Mouse (Mus musculus) heart, postnatal 0 days (tissue): ENCODE measurements at regions not wholly inside any gene's neighbourhood (a gene's known extent, or its start where the extent isn't known, plus 50 kb on each side); places are given as distances from the start of the nearest gene placed in this dataset.

Source experiments
- ATAC-seq: fragments of 200-750 bp; cut with Nextera tagmentation; 2 replicates; pipeline ENCODE4 v1.8.0; 2017; ENCODE audit warnings: low read depth, moderate number of reproducible peaks, moderate library complexity; ENCODE audit not compliant: insufficient read depth
- DNase-seq: peaks from one replicate; pipeline ENCODE4 v3.0.0-alpha.2; 2016; ENCODE audit warnings: low spot score
- H3K27ac ChIP-seq: fragments of 300-500 bp; sonication (generic); 2 replicates; pipeline ENCODE4 v1.5.1; 2014; ENCODE audit warnings: low read depth, mild to moderate bottlenecking
- H3K27me3 ChIP-seq: fragments of 300-500 bp; sonication (generic); 2 replicates; pipeline ENCODE4 v1.6.1; 2014; ENCODE audit warnings: low read length, mixed read lengths; ENCODE audit not compliant: control insufficient read depth, insufficient read depth
- H3K36me3 ChIP-seq: fragments of 300-500 bp; sonication (generic); replicated peaks from 2 replicates; pipeline ENCODE4 v1.6.1; 2014; ENCODE audit warnings: low read length, mixed read lengths; ENCODE audit not compliant: control insufficient read depth, insufficient read depth
- H3K4me1 ChIP-seq: fragments of 300-500 bp; sonication (generic); 2 replicates; pipeline ENCODE4 v1.6.1; 2014; ENCODE audit warnings: antibody characterized with exemption; ENCODE audit not compliant: control insufficient read depth, insufficient read depth
- H3K4me2 ChIP-seq: fragments of 300-500 bp; sonication (generic); 2 replicates; pipeline ENCODE4 v1.6.1; 2014; ENCODE audit warnings: low read depth, mild to moderate bottlenecking, low read length, moderate library complexity
- H3K4me3 ChIP-seq: fragments of 300-500 bp; sonication (generic); 2 replicates; pipeline ENCODE4 v1.5.1; 2014; ENCODE audit warnings: low read depth, low read length
- H3K9ac ChIP-seq: fragments of 300-500 bp; sonication (generic); replicated peaks from 2 replicates; pipeline ENCODE4 v1.6.1; 2014; ENCODE audit warnings: low read depth, low read length, mixed read lengths
- H3K9me3 ChIP-seq: fragments of 300-500 bp; sonication (generic); replicated peaks from 2 replicates; pipeline ENCODE4 v1.6.1; 2016; ENCODE audit warnings: low read length; ENCODE audit not compliant: control insufficient read depth
- CTCF ChIP-seq: IDR thresholded peaks from 2 replicates; pipeline ENCODE4 v1.5.1; 2016; ENCODE audit warnings: antibody characterized with exemption, control low read depth, low read depth
- EP300 ChIP-seq: IDR thresholded peaks from 2 replicates; pipeline ENCODE4 v1.6.1; 2016; ENCODE audit warnings: antibody characterized with exemption, low read depth
- WGBS: fragments of 180-500 bp; shearing (Covaris S2); extraction: QIAGEN DNeasy Blood & Tissue Kit; methylation state at CpG from one replicate; pipeline ENCODE4 v1.1.7; 2014; 5-methylcytosine and 5-hydroxymethylcytosine counted together

- 60% methylated on average over 14 of the region's 14 CpGs for WGBS
- Histone ChIP-seq H3K4me3 (no peak overlapping the region), H3K4me1 (peaks cover 15% of the 10 kb centered on the region), H3K36me3 (no peaks in the 10 kb centered on the region), H3K27ac (peak overlapping the region; percentile 62), H3K9me3 (no peaks in the 10 kb centered on the region), H3K9ac (no peak overlapping the region), H3K27me3 (no peaks in the 10 kb centered on the region), H3K4me2 (no peak overlapping the region)
- DNase-seq: peak; percentile 19
- peak; percentile 28 for ATAC-seq
- TF ChIP-seq EP300: no peak
- no peak for TF ChIP-seq CTCF
Observed at GRCm38 (mm10) chr7:135860741-135861408, 144.7 kb upstream of the Mki67 start.

DNA sequence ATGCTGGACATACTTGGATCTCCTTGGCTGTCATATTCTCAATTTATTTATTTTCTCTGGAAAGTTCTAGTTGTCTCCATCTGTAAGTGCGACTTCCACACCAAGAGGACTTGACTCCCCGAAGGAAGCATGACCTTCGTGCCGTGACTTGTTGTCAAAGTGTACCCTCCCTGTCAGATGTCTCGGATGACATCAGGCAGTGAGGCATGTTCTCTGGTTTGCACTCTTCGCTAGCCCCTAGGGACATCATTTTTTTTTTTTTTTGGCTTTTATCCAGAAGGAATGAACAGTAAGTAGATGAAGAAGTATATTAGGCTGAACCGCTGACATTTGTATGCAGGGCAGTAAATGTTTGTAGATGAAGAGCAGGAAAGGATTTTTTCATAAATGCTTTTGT, 145.2 kb upstream of the Mki67 start:
- H3K4me3 ChIP-seq: no peak overlapping the region
- H3K9me3 ChIP-seq: no peaks in the 10 kb centered on the region
- H3K27me3 ChIP-seq: no peaks in the 10 kb centered on the region
- ATAC-seq (peak; percentile 49), DNase-seq (no peak)
- no peak overlapping the region for H3K4me2 ChIP-seq
- H3K4me1 ChIP-seq: peaks cover 15% of the 10 kb centered on the region
- TF ChIP-seq EP300: 0 out of 2 replicates have a peak, but pooled peaks have one; percentile 41
- TF ChIP-seq CTCF: no peak
- H3K27ac ChIP-seq: peak overlapping the region; percentile 62
- H3K36me3 ChIP-seq: no peaks in the 10 kb centered on the region
- 48% methylated on average over 7 of the region's 7 CpGs for WGBS
- H3K9ac ChIP-seq: no peak overlapping the region

DNA sequence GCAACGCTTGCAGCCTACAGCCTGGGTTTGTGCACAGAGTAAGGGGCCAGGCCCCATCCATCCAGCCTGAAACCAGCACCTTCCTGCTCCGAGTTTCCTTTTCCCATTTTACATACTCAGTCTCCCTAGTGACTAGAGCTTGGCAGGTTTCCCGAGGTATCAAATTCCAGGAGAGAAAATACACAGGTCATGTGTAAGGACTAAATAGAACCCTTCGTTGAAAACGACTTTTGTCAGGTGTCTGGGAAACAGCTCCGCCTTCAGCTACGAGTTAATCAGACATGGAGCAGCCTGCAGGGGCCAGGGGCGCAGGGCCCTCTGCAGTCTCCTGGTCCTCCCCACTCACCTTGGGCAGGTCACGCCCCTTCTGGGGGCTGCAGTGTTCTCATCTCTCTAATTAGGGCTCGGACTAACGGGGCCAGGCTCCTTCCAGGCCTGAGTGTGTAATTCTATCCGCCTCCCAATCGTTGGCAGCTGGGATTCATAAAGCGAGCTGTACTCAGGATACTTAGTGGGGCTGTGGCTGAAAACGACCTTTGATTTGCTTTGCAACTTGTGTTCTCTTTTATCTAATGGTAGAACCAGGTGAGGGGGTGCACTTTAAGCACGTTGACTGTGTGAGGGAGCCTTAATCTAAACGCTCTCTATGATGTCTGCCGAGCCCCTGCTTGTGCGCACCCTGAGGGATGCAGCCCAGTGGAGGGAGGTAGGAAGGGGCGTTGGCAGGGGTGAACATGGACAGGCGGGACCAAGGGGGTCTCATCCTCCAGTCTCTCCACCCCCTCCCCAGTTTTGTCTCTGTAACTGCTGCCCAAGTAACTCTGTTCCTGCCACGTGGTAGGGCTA, 147.6 kb upstream of the Mki67 start:
- Histone ChIP-seq H3K9me3 (no peaks in the 10 kb centered on the region), H3K4me2 (0 out of 2 replicates have a peak overlapping the region, but pooled peaks have one; percentile 3), H3K27ac (no peak overlapping the region), H3K4me1 (peaks cover 15% of the 10 kb centered on the region), H3K27me3 (0 out of 2 replicates have a peak, but pooled peaks cover 3% of the 10 kb centered on the region), H3K9ac (no peak overlapping the region), H3K4me3 (no peak overlapping the region), H3K36me3 (no peaks in the 10 kb centered on the region)
- 37% methylated on average over 22 of the region's 22 CpGs for WGBS
- no peak for TF ChIP-seq CTCF
- ATAC-seq (no peak; the same call in 1 of the 2 replicates), DNase-seq (peak; percentile 25)

DNA sequence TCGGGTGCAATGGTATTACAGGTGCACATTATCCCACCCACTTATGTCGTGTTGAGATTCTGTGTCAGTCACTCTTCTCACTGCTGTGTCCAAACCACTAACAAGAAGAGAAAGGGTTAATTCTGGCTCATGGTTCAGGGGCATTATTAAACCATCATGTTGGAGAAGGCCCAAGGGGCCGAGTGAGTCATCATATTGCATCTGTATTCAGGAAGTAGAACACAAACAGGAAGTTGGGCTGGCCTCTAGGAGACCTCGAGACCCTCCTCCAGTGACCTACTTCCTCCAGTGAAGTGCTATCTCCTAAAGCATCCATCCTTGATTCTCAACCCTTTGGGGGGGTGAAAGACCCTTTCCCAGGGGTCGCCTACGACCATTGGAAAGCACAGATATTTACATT, 154.8 kb upstream of the Mki67 start:
- ATAC-seq (no peak), DNase-seq (no peak)
- 68% methylated on average over 6 of the region's 6 CpGs for WGBS
- Histone ChIP-seq H3K27me3 (0 out of 2 replicates have a peak, but pooled peaks cover 3% of the 10 kb centered on the region), H3K9me3 (no peaks in the 10 kb centered on the region), H3K4me2 (no peak overlapping the region), H3K4me3 (no peak overlapping the region), H3K4me1 (no peaks in the 10 kb centered on the region), H3K27ac (no peak overlapping the region), H3K36me3 (no peaks in the 10 kb centered on the region), H3K9ac (no peak overlapping the region)
- TF ChIP-seq CTCF (no peak), EP300 (no peak)

- H3K4me1 ChIP-seq: 0 out of 2 replicates have a peak, but pooled peaks cover 6% of the 10 kb centered on the region
- ATAC-seq: peak; percentile 85
- no peaks in the 10 kb centered on the region for H3K27me3 ChIP-seq
- no peak overlapping the region for H3K4me3 ChIP-seq
- TF ChIP-seq CTCF: no peak
- peak; percentile 90 for TF ChIP-seq EP300
- H3K4me2 ChIP-seq: no peak overlapping the region
- no peaks in the 10 kb centered on the region for H3K9me3 ChIP-seq
- 67% methylated on average over 6 of the region's 6 CpGs for WGBS
- H3K27ac ChIP-seq: no peak overlapping the region
- no peaks in the 10 kb centered on the region for H3K36me3 ChIP-seq
- peak; percentile 74 for DNase-seq
- H3K9ac ChIP-seq: no peak overlapping the region
Observed at GRCm38 (mm10) chr7:135877091-135877874, 161.1 kb upstream of the Mki67 start.
